Mouse (Mus musculus) central nervous system, embryonic 14 days (tissue): ENCODE results near the gene Ywhag. TPM values are rescaled to one million over a fixed set of nuclear protein-coding genes. Genes with fewer than 3 reads are reported as not detected.

Experiments used
- polyA plus RNA-seq: library from polyadenylated mRNA; depleted of rRNA; stranded (reverse); fragments of >200 nt; gene quantifications from 2 replicates; pipeline ENCODE4 v1.2.3, GENCODE M21; 2012; rRNA removed

Ywhag gene
- 308 and 310 TPM in 2 replicates for polyA plus RNA-seq

GRCm38 (mm10) chr5:135934481-135935175, at the start of gene Ywhag:
Gene Ywhag (minus strand): TSS chr5:135934616.

GRCm38 (mm10) chr5:135979904-135980303, 45.5 kb upstream of the Ywhag start, which contains the start of gene Zp3:
Gene Zp3 (plus strand): TSS chr5:135980099.

GRCm38 (mm10) chr5:135974365-135974764, 39.9 kb upstream of the Ywhag start, which contains the start of gene Ssc4d:
Gene Ssc4d (minus strand): TSS chr5:135974531.

GRCm38 (mm10) chr5:135887675-135888102, 46.7 kb downstream of the Ywhag start, which contains the start of gene Hspb1:
Gene Hspb1 (plus strand): TSS chr5:135887919.

Other genes with a start within 250 kb of the Ywhag start
- 33.7 TPM in 2 replicates for gene Tmem120a, start 190.2 kb downstream of the Ywhag start, polyA plus RNA-seq
- 0.10 and 0.29 TPM in 2 replicates for gene Styxl1, start 156.2 kb downstream of the Ywhag start, polyA plus RNA-seq
- 471 TPM in 2 replicates for gene Mdh2, start 156.1 kb downstream of the Ywhag start, polyA plus RNA-seq
- 61.5 and 62.5 TPM in 2 replicates for gene Srrm3, start 127.7 kb downstream of the Ywhag start, polyA plus RNA-seq
- gene Hspb1, start 46.7 kb downstream of the Ywhag start, polyA plus RNA-seq = 6.5 and 41.2 TPM in 2 replicates
- 2.4 and 3.6 TPM in 2 replicates for gene Ssc4d, start 39.9 kb upstream of the Ywhag start, polyA plus RNA-seq
- 0.15 and 0.24 TPM in 2 replicates for gene Zp3, start 45.5 kb upstream of the Ywhag start, polyA plus RNA-seq
- 22.9 and 23.0 TPM in 2 replicates for gene Dtx2, start 60.2 kb upstream of the Ywhag start, polyA plus RNA-seq
- gene Upk3b, start 103.9 kb upstream of the Ywhag start, polyA plus RNA-seq = 0.05 and 0.06 TPM in 2 replicates
- 1.3 TPM in 1 of 2 replicates, not detected in the other for gene Upk3bl, start 119.9 kb upstream of the Ywhag start, polyA plus RNA-seq
- gene Rasa4, start 149.3 kb upstream of the Ywhag start, polyA plus RNA-seq = 14.0 and 26.2 TPM in 2 replicates
- gene Polr2j, start 182.0 kb upstream of the Ywhag start, polyA plus RNA-seq = 158 and 166 TPM in 2 replicates
- 53.3 and 61.2 TPM in 2 replicates for gene Lrwd1, start 201.5 kb upstream of the Ywhag start, polyA plus RNA-seq
- gene Alkbh4, start 201.5 kb upstream of the Ywhag start, polyA plus RNA-seq = 16.4 and 17.7 TPM in 2 replicates
- 37.5 and 40.2 TPM in 2 replicates for gene Orai2, start 236.1 kb upstream of the Ywhag start, polyA plus RNA-seq